Mouse (Mus musculus) CD8-positive naive resting alpha-beta T cell, adult 2 months (primary cell): ENCODE results near the gene Gpr35.

Experiments used
- DNase-seq, 2 experiments: peaks; one replicate each; pipeline ENCODE4 v3.0.0; 2022; ENCODE audit warnings: low read depth in 2 of 2, low spot score in 2 of 2

Gpr35 gene

DNA sequence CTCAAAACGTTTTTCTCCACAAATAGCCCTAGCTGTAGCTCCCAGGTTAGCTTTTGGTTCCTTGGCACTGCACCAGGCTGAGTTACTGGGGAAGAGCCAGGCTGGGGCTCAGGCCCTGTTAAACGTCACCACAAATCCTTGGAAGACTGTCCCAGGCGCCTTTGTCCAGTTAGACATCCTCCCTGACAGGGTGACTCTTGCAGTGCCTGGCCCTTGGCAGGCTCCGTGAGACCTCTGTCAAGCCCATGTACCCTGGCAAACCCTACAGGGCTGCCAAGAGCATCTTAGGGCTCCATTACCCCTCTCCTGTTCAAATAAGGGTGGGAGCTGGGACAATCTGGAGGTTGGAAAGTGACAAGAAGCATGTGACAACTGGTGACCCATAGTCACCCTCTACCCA is 85.3 kb downstream of the Gpr35 start:
- no peak for DNase-seq
